26 mouse cellular contexts compared by ENCODE assay signal in genomic region chr6:84299146-84299545, GRCm38 (mm10).
DNase-seq lines count a peak whose midpoint lies in the region; ATAC-seq and TF ChIP-seq lines count a peak whose summit lies in the region.
"Had no signal": no experiment of that assay in that cellular context is flagged by ENCODE, and none has a peak within 500 bp of the region (broad histone marks: within the 10 kb centered on the region; RNA-seq: fewer than 3 reads in every experiment).

No protein-coding gene starts in this region.

- H3K9ac ChIP-seq in intestine, postnatal 0 days (ENCODE audit: low read depth, low read length), result no peak overlapping the region
- H3K9ac ChIP-seq in intestine, embryonic 16.5 days (ENCODE audit: low read depth, low read length), result no peak overlapping the region
- no peak overlapping the region for H3K9ac ChIP-seq in liver, adult 2 months (ENCODE audit: low read depth, low read length)
- H3K9ac ChIP-seq in liver, embryonic 12.5 days, result no peak overlapping the region
- no peak overlapping the region for H3K9ac ChIP-seq in forebrain, embryonic 12.5 days
- H3K9ac ChIP-seq: embryonic facial prominence, embryonic 13.5 days; embryonic facial prominence, embryonic 15.5 days; forebrain, embryonic 13.5 days; forebrain, embryonic 15.5 days had no signal

- no peak for TF ChIP-seq POLR2A in liver, adult 2 months (IDR thresholded peaks at IDR 0.05; ENCODE audit: extremely low read depth, insufficient read depth, low read length)

- no peaks in the 10 kb centered on the region for H3K36me3 ChIP-seq in intestine, postnatal 0 days (ENCODE audit: control insufficient read depth, insufficient read depth)
- H3K36me3 ChIP-seq in intestine, embryonic 16.5 days (ENCODE audit: control insufficient read depth, insufficient read depth, low read length), result no peaks in the 10 kb centered on the region
- H3K36me3 ChIP-seq in liver, adult 2 months (ENCODE audit: control insufficient read depth, insufficient read depth, low read length), result no peaks in the 10 kb centered on the region
- H3K36me3 ChIP-seq in liver, embryonic 12.5 days, result no peaks in the 10 kb centered on the region
- H3K36me3 ChIP-seq in forebrain, embryonic 12.5 days (replicated peaks), result no peaks in the 10 kb centered on the region
- H3K36me3 ChIP-seq: embryonic facial prominence, embryonic 13.5 days; embryonic facial prominence, embryonic 15.5 days; forebrain, embryonic 10.5 days; forebrain, embryonic 15.5 days; G1E had no signal

- no peak overlapping the region for H3K4me2 ChIP-seq in intestine, postnatal 0 days (replicated peaks; ENCODE audit: low read depth)
- no peak overlapping the region for H3K4me2 ChIP-seq in intestine, embryonic 16.5 days (ENCODE audit: low read depth, low read length)
- H3K4me2 ChIP-seq in liver, embryonic 12.5 days, result no peak overlapping the region
- H3K4me2 ChIP-seq in forebrain, embryonic 12.5 days, result no peak overlapping the region
- H3K4me2 ChIP-seq: embryonic facial prominence, embryonic 13.5 days; embryonic facial prominence, embryonic 15.5 days; forebrain, embryonic 13.5 days; forebrain, embryonic 15.5 days had no signal

- no peaks in the 10 kb centered on the region for H3K79me2 ChIP-seq in liver, adult 2 months (ENCODE audit: control insufficient read depth, insufficient read depth, low read length)

- peak; percentile 62 for DNase-seq in heart, adult 11 months
- no peak for DNase-seq in heart, adult 8-10 months (ENCODE audit: low spot score)
- DNase-seq in liver, adult 2 months (ENCODE audit: extremely low read depth, low read depth, low spot score), result no peak
- DNase-seq: adrenal gland, adult 2 months; adrenal gland, postnatal 10 days; adrenal gland, postnatal 25 days; B cell, adult 2 months; cerebellum, adult 11 months; cerebellum, adult 18-20 months; cerebellum, adult 8-10 months; cerebellum, adult 9-11 months; cerebellum, postnatal 14 days; cerebellum, postnatal 36 days; embryo, embryonic 11 days had no signal

- ATAC-seq in intestine, postnatal 0 days, result no peak
- no peak for ATAC-seq in intestine, embryonic 16.5 days
- no peak for ATAC-seq in liver, embryonic 12.5 days
- ATAC-seq in forebrain, embryonic 12.5 days (ENCODE audit: low FRiP score), result no peak
- ATAC-seq: CD4-positive, CD25-positive, alpha-beta regulatory T cell, adult 4 months; forebrain, embryonic 13.5 days; forebrain, embryonic 15.5 days had no signal

- no peak overlapping the region for H3K4me3 ChIP-seq in intestine, postnatal 0 days (ENCODE audit: low read depth, low read length)
- H3K4me3 ChIP-seq in intestine, embryonic 16.5 days (ENCODE audit: low read length), result no peak overlapping the region
- no peak overlapping the region for H3K4me3 ChIP-seq in liver, adult 2 months (ENCODE audit: insufficient read depth, low read depth, low read length)
- no peak overlapping the region for H3K4me3 ChIP-seq in liver, embryonic 12.5 days
- no peak overlapping the region for H3K4me3 ChIP-seq in forebrain, embryonic 12.5 days (replicated peaks)
- H3K4me3 ChIP-seq: embryonic facial prominence, embryonic 13.5 days; embryonic facial prominence, embryonic 15.5 days; erythroblast, embryonic 14.5 days; forebrain, embryonic 10.5 days; forebrain, embryonic 13.5 days; forebrain, embryonic 15.5 days had no signal

- H3K9me3 ChIP-seq in intestine, postnatal 0 days (ENCODE audit: control insufficient read depth), result no peaks in the 10 kb centered on the region
- no peaks in the 10 kb centered on the region for H3K9me3 ChIP-seq in intestine, embryonic 16.5 days (ENCODE audit: control insufficient read depth, low read length)
- H3K9me3 ChIP-seq in liver, embryonic 12.5 days (replicated peaks), result no peaks in the 10 kb centered on the region
- no peaks in the 10 kb centered on the region for H3K9me3 ChIP-seq in forebrain, embryonic 12.5 days
- H3K9me3 ChIP-seq: embryonic facial prominence, embryonic 13.5 days; embryonic facial prominence, embryonic 15.5 days; forebrain, embryonic 10.5 days; forebrain, embryonic 13.5 days; forebrain, embryonic 15.5 days; G1E had no signal

- no peak overlapping the region for H3K27ac ChIP-seq in intestine, postnatal 0 days (ENCODE audit: low read depth, low read length)
- no peak overlapping the region for H3K27ac ChIP-seq in intestine, embryonic 16.5 days (ENCODE audit: low read length)
- H3K27ac ChIP-seq in liver, adult 2 months (replicated peaks; ENCODE audit: insufficient read depth, low read depth, low read length), result no peak overlapping the region
- H3K27ac ChIP-seq in liver, embryonic 12.5 days, result no peak overlapping the region
- no peak overlapping the region for H3K27ac ChIP-seq in forebrain, embryonic 12.5 days
- H3K27ac ChIP-seq: embryonic facial prominence, embryonic 13.5 days; embryonic facial prominence, embryonic 15.5 days; forebrain, embryonic 10.5 days; forebrain, embryonic 13.5 days; forebrain, embryonic 15.5 days had no signal

- TF ChIP-seq CTCF in intestine, postnatal 0 days (IDR thresholded peaks at IDR 0.05; ENCODE audit: low read depth), result peak; percentile 14; the same call in 1 of the 2 replicates
- TF ChIP-seq CTCF in liver, adult 2 months (IDR thresholded peaks at IDR 0.05; ENCODE audit: low read depth, low read length), result 0 out of 2 replicates have a peak, but pooled peaks have one; percentile 14

- no peaks in the 10 kb centered on the region for H3K27me3 ChIP-seq in intestine, postnatal 0 days (replicated peaks; ENCODE audit: control insufficient read depth, insufficient read depth, low read length)
- H3K27me3 ChIP-seq in intestine, embryonic 16.5 days (replicated peaks; ENCODE audit: control insufficient read depth, insufficient read depth, low read length), result no peaks in the 10 kb centered on the region
- no peaks in the 10 kb centered on the region for H3K27me3 ChIP-seq in liver, adult 2 months (ENCODE audit: control insufficient read depth, insufficient read depth, low read length)
- no peaks in the 10 kb centered on the region for H3K27me3 ChIP-seq in liver, embryonic 12.5 days (replicated peaks)
- no peaks in the 10 kb centered on the region for H3K27me3 ChIP-seq in forebrain, embryonic 12.5 days
- H3K27me3 ChIP-seq: embryonic facial prominence, embryonic 13.5 days; embryonic facial prominence, embryonic 15.5 days; forebrain, embryonic 13.5 days; forebrain, embryonic 15.5 days had no signal

- no peaks in the 10 kb centered on the region for H3K4me1 ChIP-seq in intestine, postnatal 0 days (replicated peaks; ENCODE audit: control insufficient read depth, insufficient read depth, low read length)
- no peaks in the 10 kb centered on the region; the same call in 1 of the 2 replicates for H3K4me1 ChIP-seq in intestine, embryonic 16.5 days (ENCODE audit: control insufficient read depth, insufficient read depth, low read length)
- H3K4me1 ChIP-seq in liver, adult 2 months (ENCODE audit: control insufficient read depth, insufficient read depth, low read length), result no peaks in the 10 kb centered on the region
- H3K4me1 ChIP-seq in liver, embryonic 12.5 days, result no peaks in the 10 kb centered on the region
- no peaks in the 10 kb centered on the region for H3K4me1 ChIP-seq in forebrain, embryonic 12.5 days
- H3K4me1 ChIP-seq: embryonic facial prominence, embryonic 15.5 days; forebrain, embryonic 10.5 days; forebrain, embryonic 13.5 days; forebrain, embryonic 15.5 days had no signal
